Mouse (Mus musculus) 416B (cell line): ENCODE results near the gene Ifitm1.
"Not testable (repeated sequence)": the region's sequence is repeated elsewhere in the genome, so short reads cannot be mapped to it uniquely, and the experiment has no call there.

Source experiments
- DNase-seq: peaks from one replicate; pipeline ENCODE4 v3.0.0; 2011; ENCODE audit warnings: low read depth

The Ifitm1 gene

DNA sequence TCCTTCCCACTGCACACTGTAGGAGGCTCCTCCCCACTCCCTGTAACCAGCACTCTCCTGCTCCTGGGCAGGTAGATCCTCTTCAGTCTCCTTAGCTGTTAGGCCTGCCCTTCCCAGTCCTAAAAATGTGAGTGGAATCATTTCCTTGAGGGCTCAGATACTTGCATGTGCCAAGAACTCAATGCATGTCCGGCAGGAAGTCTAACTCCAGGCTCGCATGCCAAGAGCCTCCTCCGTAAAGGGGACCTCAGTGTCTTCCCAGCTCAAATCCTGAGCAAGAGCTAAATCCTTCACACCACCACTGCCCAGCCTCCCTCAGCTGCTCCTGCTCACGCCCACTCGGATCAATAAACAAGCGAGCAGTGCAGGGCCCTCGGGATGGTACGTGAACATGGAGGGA lies 16.0 kb upstream of the Ifitm1 start:
- DNase-seq = no peak

DNA sequence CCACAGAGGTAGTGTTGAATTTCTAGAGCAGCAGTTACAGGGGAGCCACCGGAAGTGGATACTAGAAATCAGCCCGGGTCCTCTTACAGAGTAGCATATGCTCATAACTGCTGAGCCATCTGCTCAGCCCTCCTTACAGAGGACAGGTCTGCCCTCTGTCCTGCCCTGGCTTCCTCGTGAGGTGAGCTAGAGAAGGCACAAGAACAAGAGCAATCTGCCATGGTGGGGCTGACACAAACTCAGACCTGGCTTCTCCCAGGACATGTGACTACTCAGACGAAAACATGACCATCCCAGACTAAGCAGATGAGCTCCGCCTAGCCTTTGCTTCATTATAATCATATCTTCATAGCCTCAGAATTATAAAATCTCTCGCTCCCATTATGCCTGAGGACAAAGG lies 15.3 kb upstream of the Ifitm1 start:
- no peak for DNase-seq

DNA sequence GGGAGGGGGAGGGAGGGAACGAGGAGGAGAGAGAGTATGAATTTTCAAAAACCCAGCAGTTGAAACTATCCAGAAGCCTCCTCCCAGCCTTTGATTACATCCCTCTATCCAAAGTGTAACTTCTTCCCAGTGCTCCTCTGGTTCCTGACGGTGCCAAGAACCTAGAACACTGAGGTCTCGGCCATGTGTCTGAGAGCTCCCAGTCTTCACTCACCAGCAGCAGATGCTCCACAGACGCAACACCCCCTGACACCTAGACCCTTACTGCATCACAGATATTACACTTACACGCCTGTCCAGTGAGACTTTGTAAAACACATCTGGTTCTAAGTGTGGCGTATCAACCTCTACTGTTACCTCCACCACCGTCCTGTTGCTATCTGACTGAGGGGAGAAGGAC lies 14.6 kb upstream of the Ifitm1 start:
- no peak for DNase-seq

DNA sequence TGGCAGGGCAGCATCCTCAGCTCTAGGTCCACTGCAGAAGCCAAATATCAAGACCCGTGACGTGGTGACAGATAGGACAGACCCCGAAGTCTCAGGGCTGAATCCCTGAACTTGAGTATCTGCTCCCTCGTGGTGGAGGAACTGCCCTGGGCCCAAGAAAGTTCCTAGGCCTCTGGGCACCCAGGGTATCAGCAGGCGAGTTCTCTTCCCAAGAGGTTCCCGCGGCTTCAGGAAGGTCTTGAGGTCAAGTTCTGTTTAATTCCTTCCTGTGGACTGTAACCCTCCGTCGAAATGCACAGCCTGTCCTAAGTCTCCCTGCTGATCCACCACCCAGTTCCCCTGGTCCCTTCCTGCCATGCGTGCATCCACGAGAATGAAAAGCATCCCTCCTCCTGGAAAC lies 13.9 kb upstream of the Ifitm1 start:
- DNase-seq = no peak

DNA sequence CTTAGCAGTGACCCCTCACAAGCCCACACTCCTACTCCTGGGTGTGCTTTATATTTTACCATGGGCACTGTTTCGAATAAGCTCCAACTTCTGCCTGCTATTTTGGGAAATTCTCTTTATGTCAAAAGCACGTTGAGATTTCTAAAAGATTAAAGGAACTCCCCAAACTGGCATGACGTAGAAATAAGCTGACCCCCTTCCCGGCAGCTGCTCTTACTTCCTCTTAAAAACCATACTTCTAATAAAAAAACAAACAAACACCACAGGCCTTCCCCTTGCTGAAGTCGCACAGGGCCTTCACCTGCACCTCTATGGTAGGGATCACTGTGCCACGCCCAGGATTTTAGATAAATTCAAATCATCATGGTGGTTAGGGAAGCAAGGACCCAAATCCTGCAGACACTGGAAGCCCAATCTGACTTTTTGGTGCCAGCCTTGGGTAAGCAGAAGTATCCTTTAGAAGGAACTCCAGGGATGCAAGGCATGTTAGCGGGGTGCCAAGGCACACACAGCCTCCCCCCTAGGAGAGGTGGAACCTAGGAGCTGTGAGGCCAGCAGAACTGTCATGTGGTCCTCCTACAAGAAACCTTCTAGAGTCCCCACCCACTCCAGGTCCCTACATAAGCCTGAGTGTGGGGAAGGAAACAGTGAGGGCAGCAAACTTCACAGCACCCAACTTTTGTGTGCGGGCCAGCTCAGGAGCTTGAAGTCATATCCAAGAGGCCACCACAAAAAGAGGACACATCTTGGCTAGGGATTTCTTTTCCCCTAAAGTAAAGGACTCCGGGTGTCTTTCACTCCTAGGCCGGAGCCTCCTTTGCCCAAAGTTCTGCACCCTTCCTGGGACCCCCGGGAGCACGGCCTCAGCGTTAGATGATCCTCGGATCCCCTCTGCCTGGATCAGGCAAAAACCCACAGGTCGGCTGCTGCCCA lies 13.0 kb upstream of the Ifitm1 start:
- DNase-seq = peak; percentile 51

DNA sequence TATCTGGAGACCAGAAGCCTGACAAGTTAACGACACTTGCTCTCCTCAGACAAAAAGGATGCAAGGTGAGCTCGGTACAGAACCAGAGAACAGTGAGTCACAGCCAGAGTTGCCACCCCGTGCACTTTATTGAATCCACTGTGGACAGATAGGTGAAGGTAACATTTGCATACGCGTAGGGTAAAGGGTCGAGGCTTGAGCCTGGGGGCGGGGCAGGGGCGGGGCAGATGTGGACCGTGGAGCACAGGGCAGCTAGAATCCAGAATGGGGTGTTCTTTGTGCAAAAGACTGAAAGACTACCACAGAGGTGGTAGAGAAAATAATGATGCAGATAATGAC lies 12.3 kb upstream of the Ifitm1 start:
- DNase-seq = no peak

DNA sequence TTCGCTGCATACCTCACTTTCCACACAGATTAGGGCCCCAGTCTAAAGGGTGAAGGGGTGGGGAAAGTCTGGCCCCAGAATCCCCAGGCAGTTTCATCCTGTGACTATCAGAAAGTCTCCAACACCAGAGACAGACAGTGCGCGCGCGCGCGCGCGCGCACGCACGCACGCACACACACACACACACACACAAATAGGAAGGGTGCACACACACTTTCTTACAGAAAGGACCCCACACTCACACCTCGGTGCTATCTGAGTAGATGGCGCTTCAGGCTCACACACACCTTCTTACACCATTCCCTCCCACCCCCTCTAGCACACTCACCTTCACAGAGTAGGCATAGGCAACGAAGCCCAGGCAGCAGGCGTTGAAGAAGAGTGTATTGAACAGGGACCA lies 11.7 kb upstream of the Ifitm1 start:
- peak; percentile 63 for DNase-seq

DNA sequence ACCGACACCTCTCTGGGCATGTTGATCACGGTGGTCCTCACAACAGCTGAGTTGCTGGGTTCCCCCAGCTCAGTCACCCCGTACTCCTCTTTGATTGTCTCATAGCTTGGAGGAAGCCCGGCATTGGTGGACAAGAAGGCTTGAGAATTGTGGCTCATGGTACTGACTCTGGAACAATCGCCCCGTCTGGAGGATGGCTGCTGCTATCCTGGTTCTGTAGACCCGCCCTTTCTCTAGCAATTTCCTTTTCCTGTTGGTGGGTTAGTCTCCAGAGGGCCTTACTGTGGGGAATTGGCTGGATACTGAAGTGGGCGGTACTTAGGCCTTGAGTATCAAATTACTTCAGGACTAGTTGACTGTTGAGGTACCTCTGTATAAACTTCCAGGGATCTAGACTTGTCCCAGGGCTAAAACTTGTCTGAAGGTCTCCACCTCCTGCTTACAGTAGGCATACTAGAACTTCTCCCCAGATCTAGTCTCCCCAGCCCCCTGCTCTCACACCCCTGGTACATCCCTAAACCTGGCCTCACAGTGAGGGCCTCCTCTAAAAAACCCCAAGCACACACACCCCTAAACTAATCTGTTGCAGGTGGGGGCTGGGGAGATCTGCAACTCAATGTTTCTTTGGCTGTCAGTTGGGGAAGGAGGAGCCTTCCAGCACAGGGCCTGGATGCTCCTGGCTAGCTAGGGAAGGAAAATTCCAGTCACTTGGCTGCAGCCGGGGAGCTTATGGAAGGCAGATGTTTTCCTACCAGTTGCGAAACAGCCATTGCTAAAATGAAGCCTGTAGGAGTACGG lies 11.1 kb upstream of the Ifitm1 start, which contains the start of the genes Gm45717 and Ifitm2:
Gene Gm45717, minus strand, starts transcription at position 180 of the 798 bp plus-strand sequence.
Gene Ifitm2, minus strand, starts transcription at position 230 of the 798 bp plus-strand sequence.
- DNase-seq = peak; percentile 97

DNA sequence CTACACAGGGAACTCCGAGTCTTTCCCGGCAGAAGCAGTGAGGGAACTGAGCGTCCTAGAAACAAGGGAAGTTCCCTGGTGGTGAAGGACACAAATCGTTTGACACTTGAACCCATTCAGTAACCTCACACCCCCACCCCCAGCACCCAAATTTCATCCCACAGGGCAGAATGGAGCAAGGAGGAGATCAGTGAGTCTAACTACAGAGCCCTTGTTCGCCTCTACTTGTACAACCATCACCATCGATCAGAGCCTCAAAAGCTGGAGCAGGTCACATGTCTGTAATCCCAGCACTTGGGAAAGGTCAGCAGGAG lies 10.5 kb upstream of the Ifitm1 start:
- no peak for DNase-seq

DNA sequence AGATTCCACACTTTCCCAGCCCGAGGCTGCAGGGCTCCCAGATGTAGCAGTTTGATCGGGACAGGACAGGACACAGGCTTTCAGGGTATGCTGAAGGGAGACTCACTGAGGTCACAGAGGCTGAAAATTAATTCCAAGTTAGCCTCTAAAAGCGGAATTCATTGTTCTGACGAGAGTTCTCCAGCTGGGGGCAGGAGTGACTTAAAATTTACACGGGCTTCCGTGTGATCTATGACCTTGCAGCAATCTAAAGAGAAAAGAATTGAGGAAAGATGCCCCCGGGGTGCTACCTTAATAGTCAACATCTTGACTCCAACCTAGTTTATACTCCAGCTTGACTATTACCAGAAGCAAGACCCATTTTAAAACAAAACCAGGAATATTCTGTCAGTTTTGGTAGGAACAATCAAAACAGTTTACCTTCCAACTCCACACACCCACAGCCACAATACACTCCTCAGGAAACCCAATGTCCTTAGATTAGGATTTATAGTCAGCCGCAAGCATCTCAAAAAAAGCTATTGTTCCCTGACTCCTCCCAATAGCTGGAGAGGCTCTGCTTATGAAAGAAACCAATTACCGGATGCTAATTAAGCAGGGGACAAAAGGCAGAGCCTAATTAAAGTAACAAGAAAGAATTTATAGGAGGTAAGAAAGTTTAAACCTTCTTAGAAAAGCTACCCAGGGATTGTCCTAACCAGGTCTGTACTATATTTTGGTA lies 7.7 kb upstream of the Ifitm1 start:
- DNase-seq = peak; percentile 82

DNA sequence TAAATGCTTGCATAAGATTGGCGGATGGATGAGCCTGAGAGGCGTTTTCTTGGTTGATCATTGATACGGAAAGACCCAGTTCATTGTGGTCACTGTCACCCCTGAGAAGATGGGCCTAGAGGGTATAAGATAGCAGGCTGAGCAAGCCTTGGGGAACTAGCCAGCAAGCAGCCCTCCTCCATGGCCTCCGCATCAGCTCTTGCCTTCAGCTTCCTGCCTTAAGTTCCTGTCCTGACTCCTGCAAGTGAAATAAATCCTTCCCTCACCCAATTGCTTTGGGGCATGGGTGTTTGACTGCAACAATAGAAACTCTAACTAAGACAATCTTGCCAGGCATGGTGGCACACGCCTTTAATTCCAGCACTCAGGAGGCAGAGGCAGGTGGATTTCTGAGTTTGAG lies 7.0 kb upstream of the Ifitm1 start:
- DNase-seq = no peak

DNA sequence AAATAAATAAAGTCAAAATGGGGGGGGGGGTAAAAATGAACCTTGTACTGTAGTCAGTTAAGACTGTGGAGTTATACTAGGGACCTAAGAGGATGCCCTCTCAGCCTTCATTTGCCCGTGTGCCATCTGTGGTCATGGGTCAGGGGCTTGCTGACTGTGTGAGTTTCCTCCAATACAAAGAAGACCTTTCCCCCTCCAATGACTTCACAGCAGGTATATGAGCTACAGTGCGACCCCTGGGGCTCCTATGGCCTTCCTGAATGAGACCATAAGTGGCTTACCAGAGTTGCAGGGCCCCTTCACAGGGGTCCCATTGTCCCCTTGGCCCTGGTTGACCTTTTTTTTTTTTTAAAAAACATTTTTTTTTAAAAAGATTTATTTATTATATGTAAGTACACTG lies 5.6 kb upstream of the Ifitm1 start:
- no peak for DNase-seq

DNA sequence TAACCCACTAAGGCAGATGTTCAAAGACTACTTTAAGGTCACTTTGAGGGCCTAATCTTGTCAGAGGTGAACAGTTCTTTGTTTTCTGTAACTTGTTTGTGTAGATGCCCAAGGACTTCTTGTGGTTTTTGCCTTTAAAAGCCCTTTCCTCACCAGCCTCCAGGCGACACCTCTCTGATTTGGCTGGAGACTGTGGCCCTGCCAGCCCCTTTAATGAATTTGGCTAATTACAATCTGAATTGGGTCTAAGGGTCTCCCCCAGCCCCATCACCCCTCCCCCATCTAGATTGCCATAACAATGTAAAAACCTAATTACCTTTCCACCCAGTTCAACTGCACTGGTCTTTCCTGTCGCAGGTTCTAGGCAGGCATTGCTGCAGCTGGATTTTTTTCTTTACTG lies 4.3 kb upstream of the Ifitm1 start:
- DNase-seq = no peak

DNA sequence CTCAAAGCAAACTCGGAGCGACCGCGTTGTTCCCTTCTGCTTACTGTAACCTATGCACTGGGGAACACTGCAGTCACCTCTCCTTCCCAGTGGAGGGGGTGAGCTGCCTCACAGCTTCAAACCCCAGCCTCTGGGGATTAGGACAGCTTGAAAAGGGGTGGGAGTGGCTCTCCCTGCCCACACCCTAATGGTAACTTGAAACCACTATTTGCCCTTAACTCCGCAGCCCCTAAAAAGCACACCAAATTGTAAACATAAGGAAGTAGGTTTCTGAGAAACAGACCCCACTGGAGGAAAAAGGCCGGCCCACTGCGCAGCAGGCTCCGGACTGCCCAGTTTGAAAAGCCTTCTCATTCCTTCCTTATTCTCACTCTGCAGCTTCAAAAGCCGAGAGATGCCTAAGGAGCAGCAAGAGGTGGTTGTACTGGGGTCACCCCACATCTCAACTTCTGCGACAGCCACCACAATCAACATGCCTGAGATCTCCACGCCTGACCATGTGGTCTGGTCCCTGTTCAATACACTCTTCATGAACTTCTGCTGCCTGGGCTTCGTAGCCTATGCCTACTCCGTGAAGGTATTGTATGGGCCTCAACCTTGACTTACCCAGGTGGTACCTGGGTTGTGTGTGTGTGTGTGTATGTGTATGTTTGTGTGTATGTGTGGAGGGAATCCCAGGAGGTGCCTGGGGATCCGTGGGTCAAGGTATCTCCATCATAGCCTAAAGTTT lies 1.0 kb downstream of the Ifitm1 start:
- peak; percentile 79 for DNase-seq

DNA sequence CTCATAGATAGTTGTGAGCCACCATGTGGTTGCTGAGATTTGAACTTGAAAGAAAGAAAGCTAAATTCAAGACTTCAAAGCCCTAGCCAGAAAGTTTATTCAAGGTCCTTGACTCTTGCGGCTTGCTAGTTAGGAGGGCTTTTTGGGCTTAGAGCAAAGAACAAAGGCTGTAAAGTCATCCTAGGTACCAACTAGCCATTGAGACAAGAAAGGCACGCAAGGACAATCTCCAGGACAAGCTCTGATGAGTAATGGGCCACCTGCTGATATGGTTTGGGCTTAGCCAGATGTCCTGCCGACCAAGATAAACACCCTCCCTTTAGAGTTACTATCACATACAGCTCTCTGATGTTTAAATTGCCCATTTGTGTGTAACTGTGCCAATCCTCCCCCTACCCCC lies 1.7 kb downstream of the Ifitm1 start:
- not testable (repeated sequence) for DNase-seq

DNA sequence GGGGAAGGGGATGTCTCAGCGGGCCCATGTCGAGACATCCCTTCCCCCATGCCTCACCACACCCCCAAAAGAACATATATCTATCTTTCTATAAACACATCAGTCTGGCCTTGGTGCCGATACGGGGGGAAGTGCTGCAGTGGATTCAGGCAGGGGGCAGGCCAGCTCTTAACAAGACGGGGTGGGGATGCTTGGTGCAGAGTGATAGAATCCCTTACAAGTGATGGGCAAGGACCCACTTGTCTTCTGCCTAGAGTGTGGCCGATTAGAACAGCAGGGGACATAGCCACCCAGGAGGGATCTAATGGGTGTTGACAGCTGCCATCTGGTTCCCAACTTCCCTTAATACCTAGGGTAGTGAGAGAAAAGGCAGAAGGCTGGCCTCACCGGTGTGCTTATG lies 3.9 kb downstream of the Ifitm1 start:
- no peak for DNase-seq

DNA sequence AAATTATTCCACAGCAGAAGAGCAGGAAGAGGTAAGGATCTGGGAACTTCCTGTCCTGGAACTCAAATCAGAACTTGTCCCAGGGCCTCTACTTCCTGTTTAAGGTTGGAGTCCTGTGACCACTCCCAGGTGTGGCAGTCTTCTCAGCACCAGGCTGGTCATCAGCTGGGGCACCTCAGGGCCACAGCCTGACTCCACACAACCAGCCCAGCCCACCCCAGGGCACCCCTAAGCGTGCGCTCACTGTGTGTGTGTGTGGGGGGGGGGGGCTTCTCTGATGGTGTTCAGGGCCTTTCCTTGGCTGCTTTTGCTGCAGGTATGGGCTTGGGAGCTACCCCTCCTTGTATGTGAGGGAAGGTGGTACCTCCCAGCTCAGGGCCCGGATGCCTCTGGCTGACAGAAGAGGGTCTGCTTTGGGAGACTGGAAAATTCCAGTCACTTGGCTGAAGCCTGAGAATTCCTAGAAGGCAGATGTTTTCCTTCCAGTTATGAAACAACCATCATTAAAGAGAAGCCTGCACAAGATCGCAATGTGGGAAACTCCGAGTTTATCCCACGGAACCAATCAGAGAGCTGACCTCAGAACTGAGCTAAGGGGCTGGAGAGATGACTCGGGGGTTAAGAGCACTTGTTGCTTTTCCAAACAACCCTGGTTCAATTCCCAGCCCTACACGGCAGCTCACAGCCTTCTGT lies 4.6 kb downstream of the Ifitm1 start:
- DNase-seq = no peak

DNA sequence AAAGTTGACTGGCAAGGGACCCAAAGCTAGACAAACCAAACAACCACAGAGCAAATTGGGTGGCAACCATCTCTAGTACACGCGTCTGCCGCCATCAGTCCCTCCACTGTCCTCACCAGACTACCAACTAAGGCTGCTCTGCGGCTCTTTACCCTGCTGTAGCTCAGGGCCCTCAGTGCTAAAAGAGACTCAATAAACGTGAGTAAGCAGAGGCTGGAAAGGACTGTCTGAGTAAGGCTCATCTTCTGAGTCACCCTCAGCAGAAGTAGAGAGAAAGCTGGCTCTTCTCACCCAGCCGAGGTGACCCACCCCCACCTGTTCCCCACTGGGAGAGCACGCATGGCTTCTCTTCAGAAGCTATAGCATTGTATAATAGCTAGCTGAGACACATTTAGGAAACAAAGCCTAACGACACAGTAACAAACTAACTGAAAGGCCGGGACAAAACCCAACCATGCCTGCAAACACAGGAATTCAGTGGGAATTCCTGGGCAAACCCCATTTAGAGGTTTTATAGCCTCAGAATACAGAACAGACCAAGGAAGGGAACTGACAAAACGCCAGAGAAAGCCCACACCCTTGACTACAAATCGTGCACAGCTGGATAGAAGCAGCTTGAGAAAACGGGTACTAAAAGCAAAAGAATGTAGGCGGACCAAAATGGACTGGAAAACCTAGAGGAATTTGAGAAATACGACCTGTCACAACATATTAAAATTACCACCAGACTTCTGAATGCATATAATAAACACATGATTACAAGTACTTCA lies 6.6 kb downstream of the Ifitm1 start:
- DNase-seq = no peak

DNA sequence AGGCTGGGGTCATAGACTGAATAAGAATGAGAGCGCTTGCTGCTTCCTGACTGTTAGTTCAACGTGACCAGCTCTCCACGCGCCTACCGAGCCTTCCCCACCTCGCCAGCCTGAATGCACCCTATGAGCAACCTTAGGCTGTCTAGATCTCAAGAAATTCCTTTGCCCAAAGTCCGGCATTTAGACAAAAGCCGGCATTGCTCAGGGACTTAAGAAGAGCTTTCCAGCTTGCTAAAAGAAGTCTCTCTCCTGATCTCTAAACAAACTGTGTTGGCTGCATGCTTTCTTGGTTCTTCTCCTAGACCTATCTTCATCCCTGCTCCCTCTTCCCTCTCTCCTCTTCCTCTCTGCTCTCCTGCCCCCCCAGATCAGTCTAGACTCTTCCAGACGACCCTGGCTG lies 7.9 kb downstream of the Ifitm1 start:
- no peak for DNase-seq

DNA sequence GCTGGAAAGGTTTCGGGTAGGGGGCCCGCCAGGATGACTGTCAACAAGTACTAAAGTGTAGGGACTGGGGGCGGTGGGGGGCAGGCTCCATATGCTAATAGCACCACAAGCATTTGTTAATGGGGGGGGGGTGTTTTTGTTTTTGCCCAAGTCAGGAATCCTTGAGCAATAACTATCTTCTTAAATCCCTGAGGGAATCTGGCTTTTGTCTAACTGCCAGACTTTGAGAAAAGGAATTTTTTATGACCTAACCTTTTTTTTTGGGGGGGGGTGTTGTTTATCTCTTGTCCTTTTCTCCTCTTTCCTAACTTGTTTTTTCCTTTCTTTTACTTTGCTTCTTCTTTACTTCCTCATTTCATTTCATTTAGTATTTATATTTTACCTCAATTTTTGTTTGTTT lies 8.4 kb downstream of the Ifitm1 start:
- DNase-seq = no peak

DNA sequence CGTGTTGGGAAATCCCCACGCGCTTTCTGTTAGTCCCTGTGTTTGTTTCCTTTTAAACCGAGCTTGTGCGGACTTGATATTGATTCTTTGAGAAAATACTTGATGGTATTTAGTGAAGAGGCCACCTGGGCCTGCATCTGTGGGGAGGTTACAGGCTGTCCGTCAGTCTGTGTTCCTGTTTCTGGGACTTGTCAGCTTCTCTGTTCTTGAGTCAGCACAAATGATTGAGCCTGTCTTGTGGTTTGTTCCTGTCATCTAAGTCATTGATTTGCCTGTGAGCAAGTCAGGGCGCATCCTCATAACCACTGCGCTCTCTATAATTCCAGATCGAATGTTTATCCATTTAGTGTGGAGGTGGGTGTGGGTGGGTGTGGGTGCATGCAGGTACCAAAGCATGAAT lies 9.7 kb downstream of the Ifitm1 start:
- DNase-seq = not testable (repeated sequence)
